Mouse (Mus musculus) inflammation-experienced regulatory T-cells, adult 6 months (primary cell): ENCODE results near the gene Bmper. TPM values are rescaled to one million over a fixed set of nuclear protein-coding genes. Genes with fewer than 3 reads are reported as not detected.

Source experiments
- ATAC-seq: one replicate; pipeline ENCODE4 v1.8.0; 2017
- polyA plus RNA-seq, 3 experiments: library from polyadenylated mRNA; unstranded; fragments of 100-300 nt; shearing (Covaris generic); gene quantifications; one replicate each; pipeline ENCODE4 v1.2.1; 2017

Gene Bmper
- polyA plus RNA-seq, result not detected

DNA sequence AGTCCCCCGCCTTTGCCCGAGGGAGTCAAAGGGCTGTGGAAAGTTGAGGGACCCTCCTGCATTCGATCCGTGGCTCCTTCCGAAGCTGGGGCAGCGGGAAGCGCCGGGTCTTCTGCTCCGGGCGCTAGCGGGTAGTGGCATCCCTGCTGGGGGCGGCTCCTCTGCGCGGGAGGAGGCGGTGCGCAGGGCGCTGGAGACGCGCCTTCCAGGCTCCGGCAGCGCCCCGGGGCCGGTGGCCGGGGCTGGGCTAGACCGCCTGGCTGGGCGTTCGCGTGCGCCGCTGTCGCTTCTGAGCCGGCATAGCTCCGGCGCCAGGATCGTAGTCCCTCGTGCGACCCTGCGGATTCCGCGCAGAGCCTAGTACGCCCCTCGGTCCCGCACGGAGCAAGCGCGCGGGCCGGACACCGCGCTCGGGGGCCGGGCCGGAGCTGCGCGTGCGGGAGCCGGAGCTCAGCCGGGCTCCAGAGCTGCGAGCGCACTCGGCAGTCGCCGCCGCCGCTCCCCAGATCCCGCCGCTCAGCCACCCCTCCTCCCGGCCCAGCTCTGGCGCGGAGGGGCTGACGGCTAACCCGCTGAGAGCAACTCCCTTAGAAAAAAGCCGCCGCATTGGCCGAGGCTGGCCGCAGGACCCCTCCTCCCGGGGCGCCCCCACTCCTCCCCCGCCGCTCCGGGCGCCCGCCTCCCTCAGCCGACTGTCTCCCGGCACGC is at the start of gene Bmper:
TSS of gene Bmper (plus strand) at position 236 of the 708 bp plus-strand sequence.
- no peak for ATAC-seq

DNA sequence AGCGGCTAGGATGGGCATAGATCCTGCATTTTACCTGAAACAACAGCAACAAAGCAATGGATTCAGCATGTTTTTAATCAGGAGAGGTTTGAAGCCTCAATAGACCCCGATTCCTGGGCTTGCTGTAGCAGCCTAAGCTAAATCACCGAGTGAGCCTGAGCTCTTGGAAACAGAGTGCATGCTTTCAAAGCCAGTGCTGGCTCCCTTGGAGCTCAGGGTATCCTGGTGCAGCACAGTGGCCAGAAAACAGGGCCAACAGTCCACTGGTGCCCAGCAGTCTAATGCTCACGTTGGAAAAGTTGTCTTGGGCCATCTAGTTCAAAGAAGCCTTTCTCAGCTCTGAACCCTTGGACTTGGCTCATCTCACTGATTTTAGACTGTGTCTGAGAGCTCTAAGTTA is 45.4 kb upstream of the Bmper start:
- no peak for ATAC-seq

DNA sequence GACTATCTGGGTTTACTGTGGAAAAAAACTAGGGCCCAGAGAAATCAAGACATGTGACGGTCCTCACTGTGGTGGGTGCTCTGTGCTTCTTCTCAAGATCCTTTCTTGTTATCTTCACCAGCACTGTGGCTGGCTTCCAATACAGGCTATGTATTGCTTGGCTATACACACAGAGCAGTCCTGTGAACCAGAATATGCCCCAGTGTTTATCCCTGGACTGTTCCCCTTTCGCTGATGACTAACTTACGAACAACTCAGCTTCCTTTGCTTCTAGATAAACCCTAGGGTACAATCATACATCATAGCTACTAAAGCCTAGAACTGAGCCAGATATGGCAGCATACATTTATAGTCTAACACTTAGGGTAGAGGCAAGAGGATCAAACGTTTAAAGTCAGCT is 35.7 kb upstream of the Bmper start:
- ATAC-seq, result no peak

GRCm38 (mm10) chr9:23188136-23188535 is 34.7 kb upstream of the Bmper start:
- ATAC-seq, result no peak

DNA sequence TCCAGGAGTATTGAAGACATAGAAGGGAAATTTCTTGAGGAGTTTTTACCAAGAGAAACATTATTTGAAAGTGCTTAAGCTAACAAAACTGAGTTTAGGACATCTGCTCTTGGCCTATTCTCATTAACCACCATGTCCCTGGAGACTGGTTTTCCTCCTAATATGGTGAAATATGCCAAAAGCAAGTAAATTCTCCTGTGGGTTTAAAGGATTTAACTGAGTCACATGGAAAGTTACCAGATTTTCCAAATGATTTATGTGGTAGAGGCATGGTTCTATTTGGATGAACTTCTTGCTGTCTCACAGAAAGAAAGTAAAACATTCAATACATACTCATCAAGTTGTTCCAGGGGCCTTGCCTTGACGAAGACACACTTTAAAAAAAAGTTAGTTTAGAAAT is 31.9 kb upstream of the Bmper start:
- no peak for ATAC-seq

- ATAC-seq, result no peak
These were observed 31.4 kb upstream of the Bmper start for GRCm38 (mm10) chr9:23191431-23191830.

DNA sequence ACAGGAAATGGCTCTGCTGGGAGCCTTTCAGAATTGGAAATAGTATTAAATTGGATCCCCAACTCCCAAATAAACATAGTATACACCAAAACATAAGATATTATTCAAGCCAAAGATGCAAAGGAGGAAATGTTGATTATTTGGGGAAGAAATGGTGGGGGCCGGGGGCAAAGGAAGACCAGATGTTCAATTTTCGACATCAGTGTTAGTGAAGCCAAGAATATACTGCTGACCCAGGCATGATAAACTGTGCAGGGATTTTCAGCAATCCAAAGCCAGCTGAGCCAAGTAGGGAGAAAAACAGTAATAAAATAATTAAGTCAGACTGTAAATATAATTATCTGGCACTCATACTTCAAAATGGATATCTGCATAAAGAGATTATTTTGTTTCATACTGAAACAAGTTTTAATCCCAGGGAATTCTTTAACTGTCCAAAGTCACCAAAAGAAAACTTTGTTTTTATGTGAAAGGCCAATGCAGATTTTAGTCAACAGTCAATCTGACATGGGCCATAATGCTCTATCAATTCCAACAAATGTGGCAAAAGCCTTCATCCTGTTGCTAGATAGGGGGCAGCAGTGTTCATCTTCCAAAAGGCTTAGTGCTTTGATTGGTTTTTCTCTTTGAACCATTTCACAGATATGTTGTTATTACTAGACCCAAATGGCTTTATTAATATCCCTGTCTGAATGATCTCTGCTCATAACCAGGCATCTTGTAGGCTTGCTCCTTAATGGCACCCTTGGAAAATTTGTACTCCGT is 30.1 kb upstream of the Bmper start:
- no peak for ATAC-seq

- ATAC-seq, result no peak
These were observed 23.9 kb upstream of the Bmper start for GRCm38 (mm10) chr9:23198996-23199395.

- ATAC-seq, result no peak
These were observed 23.0 kb upstream of the Bmper start for GRCm38 (mm10) chr9:23199841-23200240.

DNA sequence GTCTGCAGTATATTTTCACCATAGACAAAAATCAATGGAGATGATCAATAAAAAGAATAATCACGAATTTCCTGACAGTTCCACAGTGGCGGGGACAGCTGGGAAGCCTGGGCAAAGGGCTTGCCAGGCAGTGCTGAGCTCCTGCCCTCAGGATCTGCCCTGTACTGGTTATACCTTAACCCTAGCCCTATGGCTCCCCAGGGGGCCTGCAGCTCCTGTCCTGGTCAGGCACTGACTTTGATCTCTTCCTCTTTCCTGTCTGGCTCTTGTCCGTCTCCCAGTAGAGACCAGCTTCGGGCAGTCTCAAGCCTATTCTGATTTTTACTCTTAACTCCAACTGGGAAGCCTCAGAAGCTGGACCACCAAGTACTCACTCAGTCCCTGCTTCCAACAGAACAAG is 22.0 kb upstream of the Bmper start:
- ATAC-seq, result no peak

- no peak for ATAC-seq
These were observed 20.4 kb upstream of the Bmper start for GRCm38 (mm10) chr9:23202431-23202830.

DNA sequence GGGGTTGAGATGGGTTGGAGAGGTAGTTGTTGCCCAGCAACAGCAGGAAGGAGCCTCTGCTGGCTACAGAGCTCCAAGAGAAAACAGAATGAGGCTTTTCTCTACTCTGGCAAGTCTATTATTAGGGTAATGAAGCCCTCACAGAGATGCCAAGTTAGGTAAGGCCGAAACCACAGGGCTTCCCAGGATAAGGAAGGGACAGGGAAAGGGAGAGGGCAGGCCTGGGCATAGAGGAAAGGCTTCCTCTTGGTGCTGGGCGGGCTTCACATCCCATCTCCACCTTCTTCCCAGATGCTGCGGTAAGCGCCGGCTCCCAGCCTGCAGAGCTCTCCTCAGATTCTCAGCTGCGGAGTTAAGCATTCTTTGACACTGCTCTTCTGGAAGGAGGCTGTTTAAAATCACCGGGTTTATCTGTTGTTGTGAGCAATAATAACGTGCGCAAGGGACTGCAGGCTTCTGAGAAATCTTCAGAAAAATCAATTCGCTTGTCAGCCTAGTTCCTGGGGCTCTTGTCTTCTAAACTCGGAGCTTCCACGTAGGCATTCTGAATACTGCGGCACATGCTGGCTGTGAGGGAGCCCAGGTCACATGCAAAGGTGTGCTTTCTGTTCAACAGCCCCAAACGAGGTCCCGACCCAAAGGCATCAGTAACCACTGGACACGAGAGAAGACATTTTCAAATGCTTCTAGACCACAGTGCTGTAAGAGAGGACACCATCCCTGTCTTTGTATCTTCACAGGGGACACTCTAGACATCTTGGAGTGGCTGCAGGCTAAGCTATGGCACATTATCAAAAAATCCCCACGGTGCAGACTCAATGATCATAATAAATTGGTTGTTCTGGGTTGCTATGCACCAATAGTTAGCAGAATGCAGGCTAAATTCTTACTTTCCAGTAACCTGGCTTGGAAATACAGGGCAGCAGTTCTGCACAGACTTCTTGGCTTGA is 18.3 kb upstream of the Bmper start:
- ATAC-seq, result no peak

DNA sequence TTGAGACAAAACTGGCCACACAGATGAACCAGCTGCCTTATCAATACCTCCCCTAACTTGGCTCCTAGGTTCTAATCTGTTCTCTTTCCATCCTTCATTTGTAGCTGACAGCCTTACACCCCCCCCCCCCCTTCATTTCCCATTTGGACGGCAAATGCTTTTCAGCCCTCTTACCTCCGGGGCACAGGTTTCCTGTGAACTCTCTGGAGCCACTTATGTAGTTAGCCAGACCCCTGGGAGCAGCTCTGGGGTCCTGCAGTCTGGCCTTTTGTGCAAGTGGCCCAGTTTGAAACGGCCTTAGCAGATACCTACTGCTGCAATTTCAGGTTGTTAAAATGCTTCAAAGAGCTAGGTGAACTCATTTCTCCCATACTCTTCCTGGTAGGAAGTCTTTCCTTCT is 17.6 kb upstream of the Bmper start:
- no peak for ATAC-seq

GRCm38 (mm10) chr9:23205757-23206156 is 17.1 kb upstream of the Bmper start:
- no peak for ATAC-seq

DNA sequence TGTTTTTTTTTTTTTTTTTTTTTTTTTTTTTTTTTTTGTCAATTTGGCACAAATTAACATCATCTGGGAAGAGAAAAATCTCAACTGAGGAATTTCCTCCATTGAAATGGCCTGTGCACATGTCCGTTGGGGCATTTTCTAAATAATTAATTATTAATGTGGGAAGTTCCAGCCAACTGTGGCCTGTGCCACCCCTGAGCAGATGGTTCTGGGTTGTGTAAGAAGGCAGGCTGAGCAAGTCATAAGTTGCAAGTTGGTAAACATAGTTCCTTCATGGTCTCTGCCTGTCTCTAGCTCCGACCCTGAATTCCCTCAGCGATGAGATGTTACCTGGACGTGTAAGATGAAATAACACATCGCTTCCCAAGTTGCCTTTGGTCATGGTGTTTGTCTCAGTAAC is 16.7 kb upstream of the Bmper start:
- no peak for ATAC-seq

- no peak for ATAC-seq
These were observed 10.6 kb upstream of the Bmper start for GRCm38 (mm10) chr9:23212303-23212702.

DNA sequence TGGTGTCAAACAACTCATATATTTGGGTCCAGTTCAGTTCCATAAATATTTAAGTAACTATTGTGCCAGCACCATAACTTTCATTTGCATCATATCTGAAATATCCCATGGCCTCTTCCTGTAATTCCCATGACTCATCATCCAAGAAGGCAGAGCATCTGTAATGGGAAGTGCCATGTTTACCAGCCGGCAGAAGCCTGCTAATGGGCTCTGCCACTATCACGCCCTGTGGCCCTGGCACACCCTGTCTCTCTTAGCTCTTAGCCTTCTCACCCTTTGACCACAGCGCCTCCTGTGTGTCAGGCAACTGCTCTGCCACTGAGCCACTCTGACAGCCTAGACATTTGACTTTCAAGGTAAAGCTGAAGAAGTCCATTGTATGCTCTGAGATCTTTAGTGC is 3.1 kb upstream of the Bmper start:
- ATAC-seq, result no peak

GRCm38 (mm10) chr9:23221976-23222375 is 900 bp upstream of the Bmper start:
- no peak for ATAC-seq

DNA sequence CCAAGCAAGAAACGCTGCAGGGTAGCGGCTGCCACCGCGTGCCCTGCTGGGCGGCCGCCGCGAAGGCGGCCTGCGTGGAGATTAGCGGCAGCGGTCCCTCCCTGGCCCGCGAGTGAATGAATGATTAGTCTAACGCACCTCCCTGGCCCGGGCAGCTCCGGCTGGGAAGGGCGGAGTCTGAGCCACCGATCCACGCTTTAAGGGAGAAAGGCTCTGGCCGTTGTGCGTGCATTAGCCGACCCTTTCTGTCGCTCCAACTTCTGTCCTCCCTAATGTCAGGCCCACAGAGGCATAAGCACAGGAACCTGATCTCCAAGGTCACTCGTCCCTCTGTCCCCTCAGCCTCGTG is 410 bp upstream of the Bmper start:
- no peak for ATAC-seq

DNA sequence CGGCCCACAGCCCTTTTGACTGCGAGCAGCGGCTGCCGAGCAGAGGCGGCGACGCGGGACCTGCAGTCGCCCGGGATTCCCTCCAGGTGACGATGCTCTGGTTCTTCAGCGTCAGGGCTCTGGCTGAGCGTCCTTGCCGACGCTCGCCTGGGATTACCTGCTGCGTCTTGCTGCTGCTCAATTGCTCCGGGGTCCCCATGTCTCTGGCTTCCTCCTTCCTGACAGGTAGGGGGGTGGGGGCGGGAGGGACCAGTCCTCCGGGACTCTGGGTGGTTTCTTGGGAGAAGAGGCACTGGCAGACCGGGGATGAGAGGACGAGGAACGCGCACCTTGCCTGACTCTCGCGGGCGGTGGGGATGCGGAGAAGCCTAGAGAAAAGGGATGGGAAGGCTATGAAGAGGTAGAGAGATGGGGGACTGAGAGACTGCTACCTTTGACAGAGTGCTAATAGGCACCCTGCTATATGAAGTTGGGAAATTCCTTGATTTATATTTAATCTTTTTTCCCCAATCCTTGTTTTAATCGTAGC is 737 bp downstream of the Bmper start:
- ATAC-seq, result no peak

DNA sequence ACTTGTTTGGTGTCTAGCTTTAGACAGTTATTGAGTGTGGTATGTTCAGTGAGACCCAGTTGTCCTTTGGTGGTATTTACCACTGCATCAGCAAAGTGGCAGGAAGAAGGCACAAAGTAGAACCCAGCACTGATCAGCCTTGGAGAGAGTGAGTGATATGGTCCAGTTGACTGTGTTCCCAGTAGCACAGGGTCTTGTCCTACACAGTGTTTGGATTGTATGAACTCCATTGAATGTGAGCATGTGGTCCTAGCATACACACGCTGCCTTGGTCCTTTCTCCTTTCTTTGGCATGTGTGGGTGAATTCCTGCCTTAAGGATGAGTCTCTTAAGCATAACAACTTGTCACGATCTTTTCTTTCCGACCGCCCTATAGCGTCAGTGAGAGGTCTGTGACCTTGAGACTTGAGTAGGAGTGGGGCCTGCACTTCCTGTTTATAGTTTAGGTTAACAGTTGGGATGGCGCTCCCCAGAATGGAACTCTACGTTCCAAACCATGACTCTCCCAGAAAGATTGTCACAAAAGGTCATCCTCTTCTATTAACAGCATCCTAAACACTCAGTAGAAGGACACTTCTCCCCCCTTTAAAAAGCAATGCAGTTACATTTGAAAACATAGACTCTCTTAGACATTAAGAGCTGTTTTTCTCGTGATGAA is 10.7 kb downstream of the Bmper start:
- no peak for ATAC-seq

DNA sequence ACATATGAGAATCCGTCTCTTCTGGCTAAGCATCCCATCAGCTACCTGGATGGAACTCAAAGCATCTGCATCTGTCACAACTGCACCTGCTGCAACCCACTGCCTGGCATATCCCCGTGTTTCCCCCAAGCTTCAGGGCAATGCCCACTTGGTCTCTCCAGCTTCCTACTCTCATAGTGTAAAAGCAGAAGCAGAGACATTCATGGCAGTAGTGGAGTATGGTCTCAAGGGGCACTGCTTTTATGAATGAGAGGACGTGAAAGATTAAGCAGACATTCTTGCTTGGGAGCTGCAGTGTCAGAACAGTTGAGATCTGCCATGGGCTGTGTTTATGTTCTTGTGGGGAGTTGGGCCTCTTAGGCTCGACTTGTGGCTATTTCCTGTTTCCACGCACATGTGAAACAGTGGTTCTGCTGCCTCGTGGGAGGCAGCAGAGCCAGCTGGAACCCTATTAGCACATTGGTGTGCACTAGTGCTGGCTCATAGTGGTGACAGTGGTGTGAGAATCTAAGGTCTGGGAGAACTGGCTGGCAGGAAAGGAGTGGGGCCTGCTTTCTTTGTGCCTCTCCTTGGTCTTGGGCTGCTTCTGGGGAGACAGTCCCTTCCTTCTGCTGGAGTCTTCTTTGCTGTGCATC is 12.6 kb downstream of the Bmper start:
- no peak for ATAC-seq
